Mouse (Mus musculus) layer of hippocampus, adult 8-10 months (tissue): ENCODE measurements around the gene L3mbtl1. TPM values are rescaled to one million over a fixed set of nuclear protein-coding genes. Genes with fewer than 3 reads are reported as not detected.
A peak's percentile ranks its signal among the peaks of the same experiment; 100 is the strongest.

Experiments
- DNase-seq, 2 experiments: peaks; one replicate each; pipeline ENCODE4 v3.0.0; 2022; ENCODE audit warnings: low spot score in 2 of 2
- total RNA-seq, 4 experiments: library from RNA; stranded (reverse); gene quantifications; 2 replicates each; pipeline ENCODE4 v1.2.4; 2022

Gene L3mbtl1
- total RNA-seq, 4 experiments from 2014 or later, result 10.9 to 18.5 (median 12.1) TPM

- no peak for DNase-seq
These were observed 3.7 kb upstream of the L3mbtl1 start for GRCm38 (mm10) chr2:162939562-162939961.

GRCm38 (mm10) chr2:162943931-162944330 lies 659 bp downstream of the L3mbtl1 start:
- DNase-seq, result no peak

GRCm38 (mm10) chr2:162946964-162947363 lies 3.7 kb downstream of the L3mbtl1 start:
- DNase-seq, result no peak

GRCm38 (mm10) chr2:162947736-162948135 lies 4.5 kb downstream of the L3mbtl1 start:
- no peak for DNase-seq

GRCm38 (mm10) chr2:162948221-162948620 lies 4.9 kb downstream of the L3mbtl1 start:
- no peak for DNase-seq

GRCm38 (mm10) chr2:162950776-162951175 lies 7.5 kb downstream of the L3mbtl1 start:
- DNase-seq, result no peak

GRCm38 (mm10) chr2:162956843-162957242 lies 13.6 kb downstream of the L3mbtl1 start:
- no peak for DNase-seq

- no peak for DNase-seq
These were observed 18.0 kb downstream of the L3mbtl1 start for GRCm38 (mm10) chr2:162961321-162961720.

GRCm38 (mm10) chr2:162966734-162967133 lies 23.5 kb downstream of the L3mbtl1 start:
- DNase-seq, result no peak

GRCm38 (mm10) chr2:162968357-162968756 lies 25.1 kb downstream of the L3mbtl1 start:
- no peak for DNase-seq

GRCm38 (mm10) chr2:162969101-162969500 lies 25.8 kb downstream of the L3mbtl1 start:
- DNase-seq, result no peak

GRCm38 (mm10) chr2:162970896-162971295 lies 27.6 kb downstream of the L3mbtl1 start:
- no peak for DNase-seq

GRCm38 (mm10) chr2:162972752-162973151 lies 29.5 kb downstream of the L3mbtl1 start:
- no peak for DNase-seq

- DNase-seq, result no peak
These were observed 29.9 kb downstream of the L3mbtl1 start for GRCm38 (mm10) chr2:162973206-162973605.

GRCm38 (mm10) chr2:162973637-162974036 lies 30.4 kb downstream of the L3mbtl1 start:
- peak in 1 of 2 experiments; percentile 23 for DNase-seq

- peak; percentile 49 to 54 for DNase-seq
These were observed 32.0 kb downstream of the L3mbtl1 start for GRCm38 (mm10) chr2:162975157-162975775.

GRCm38 (mm10) chr2:162976001-162976400 lies 32.7 kb downstream of the L3mbtl1 start:
- DNase-seq, result no peak

- no peak for DNase-seq
These were observed 41.1 kb downstream of the L3mbtl1 start for GRCm38 (mm10) chr2:162984381-162984780.

GRCm38 (mm10) chr2:162985923-162986322 lies 42.7 kb downstream of the L3mbtl1 start:
- no peak for DNase-seq

- DNase-seq, result no peak
These were observed 43.5 kb downstream of the L3mbtl1 start for GRCm38 (mm10) chr2:162986764-162987163.

GRCm38 (mm10) chr2:162987218-162987617 lies 43.9 kb downstream of the L3mbtl1 start, which contains the start of gene Sgk2:
TSS of gene Sgk2 (plus strand) at chr2:162987330.
- DNase-seq, result no peak

- DNase-seq, result no peak
These were observed 45.0 kb downstream of the L3mbtl1 start for GRCm38 (mm10) chr2:162988235-162988634.

- DNase-seq, result no peak
These were observed 48.3 kb downstream of the L3mbtl1 start for GRCm38 (mm10) chr2:162991394-162992083.
